Mouse (Mus musculus) E14TG2a.4 (cell line): ENCODE data around the gene Lgr5.

Source experiments
- CTCF ChIP-seq: conservative IDR thresholded peaks from 2 replicates; pipeline ENCODE4 v1.5.1; 2014; ENCODE audit warnings: low read length
- POU5F1 ChIP-seq: IDR thresholded peaks from 2 replicates; pipeline ENCODE4 v1.6.1; 2014; ENCODE audit warnings: low read length, borderline replicate concordance

GRCm38 (mm10) chr10:115556738-115557242, 30.8 kb downstream of the Lgr5 start:
- TF ChIP-seq CTCF (no peak), POU5F1 (no peak)
